Mouse (Mus musculus) testis, postnatal 14 days (tissue): Measurements from ENCODE around the gene Lmo2.
"Not testable (repeated sequence)": the region's sequence is repeated elsewhere in the genome, so short reads cannot be mapped to it uniquely, and the experiment has no call there.

Experiments
- DNase-seq: peaks from one replicate; pipeline ENCODE4 v3.0.0; 2021; ENCODE audit warnings: low spot score

The Lmo2 gene

DNA sequence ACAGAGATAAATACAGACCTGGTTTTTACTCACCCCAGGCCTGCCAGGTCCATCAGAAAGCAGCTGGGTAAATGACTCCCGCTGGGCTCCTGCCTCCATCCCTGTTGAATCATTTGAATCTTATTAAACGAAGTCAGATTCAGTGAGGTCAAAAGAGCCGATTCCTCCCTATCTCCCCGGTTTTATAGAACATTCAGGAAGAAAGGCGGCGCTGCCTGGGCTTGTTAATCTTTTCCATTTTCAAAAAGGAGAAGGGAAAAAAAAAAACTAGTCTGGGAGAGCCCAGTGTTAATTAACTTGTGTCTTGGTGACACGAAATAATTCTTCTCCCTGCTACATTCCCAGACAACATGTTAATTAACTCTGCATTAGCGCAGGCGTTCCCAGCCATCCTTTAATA, 19.9 kb downstream of the Lmo2 start:
- no peak for DNase-seq

- peak; percentile 36 for DNase-seq
Observed at GRCm38 (mm10) chr2:103982250-103982649, 24.5 kb downstream of the Lmo2 start.

DNA sequence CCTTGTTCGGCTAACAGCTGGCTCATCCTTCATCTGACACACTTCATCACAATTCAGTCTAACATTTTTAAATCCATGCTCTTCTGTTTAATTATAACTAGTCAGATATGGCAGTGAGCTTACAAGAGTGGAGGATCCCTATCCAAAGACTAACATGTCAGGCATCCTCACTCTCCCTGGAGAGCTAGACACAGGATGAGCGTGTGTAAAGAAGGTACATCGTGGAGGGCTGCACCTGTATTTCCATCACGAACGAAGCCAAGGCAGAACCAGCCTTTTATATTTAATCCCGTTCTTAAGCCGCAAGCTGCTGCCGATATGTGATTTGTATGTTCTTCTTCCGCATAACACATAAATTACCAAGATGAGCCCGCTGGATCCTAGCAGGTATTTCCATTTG, 25.4 kb downstream of the Lmo2 start:
- no peak for DNase-seq

DNA sequence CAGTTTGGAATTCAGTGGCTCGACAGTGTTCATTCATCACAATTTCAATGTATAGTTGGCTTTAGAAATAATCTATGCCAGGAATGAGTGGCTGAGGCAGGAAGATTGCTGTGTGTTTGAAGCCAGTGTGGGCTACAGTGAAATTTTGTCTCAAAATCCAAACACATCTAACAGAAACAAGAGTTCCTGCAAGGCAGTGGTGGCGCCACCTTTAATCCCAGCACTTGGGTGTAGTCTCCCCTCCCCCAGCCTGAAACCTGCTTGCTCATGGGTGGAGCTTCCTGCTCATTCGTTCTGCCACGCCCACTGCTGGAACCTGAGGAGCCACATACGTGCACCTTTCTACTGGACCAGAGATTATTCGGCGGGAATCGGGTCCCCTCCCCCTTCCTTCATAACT, 29.8 kb downstream of the Lmo2 start:
- DNase-seq = not testable (repeated sequence)

DNA sequence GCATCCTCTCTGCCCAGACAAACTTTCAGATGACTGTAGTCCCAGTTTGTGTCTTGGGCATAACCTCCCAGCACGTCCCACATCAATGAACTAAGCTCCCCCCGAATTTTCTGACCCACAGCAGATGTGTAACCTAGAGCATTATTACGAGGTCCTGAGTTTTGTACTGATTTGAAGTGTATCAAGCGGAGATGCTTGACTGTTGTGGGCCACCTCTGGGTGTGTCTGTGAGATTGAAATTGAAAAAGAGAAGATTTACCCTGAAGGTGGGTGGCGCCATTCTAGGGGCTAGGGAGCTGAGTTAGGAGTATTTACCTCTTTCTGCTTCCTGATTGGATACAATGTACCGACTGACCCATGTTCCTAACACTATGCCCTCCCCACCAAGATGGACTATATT, 31.9 kb downstream of the Lmo2 start:
- DNase-seq = no peak

GRCm38 (mm10) chr2:103991303-103991702, 33.5 kb downstream of the Lmo2 start:
- DNase-seq = no peak

- DNase-seq = no peak
Observed at GRCm38 (mm10) chr2:103992162-103992561, 34.4 kb downstream of the Lmo2 start.

GRCm38 (mm10) chr2:103992618-103993332, 35.0 kb downstream of the Lmo2 start:
- DNase-seq = no peak

- no peak for DNase-seq
Observed at GRCm38 (mm10) chr2:104001076-104001475, 43.3 kb downstream of the Lmo2 start.

DNA sequence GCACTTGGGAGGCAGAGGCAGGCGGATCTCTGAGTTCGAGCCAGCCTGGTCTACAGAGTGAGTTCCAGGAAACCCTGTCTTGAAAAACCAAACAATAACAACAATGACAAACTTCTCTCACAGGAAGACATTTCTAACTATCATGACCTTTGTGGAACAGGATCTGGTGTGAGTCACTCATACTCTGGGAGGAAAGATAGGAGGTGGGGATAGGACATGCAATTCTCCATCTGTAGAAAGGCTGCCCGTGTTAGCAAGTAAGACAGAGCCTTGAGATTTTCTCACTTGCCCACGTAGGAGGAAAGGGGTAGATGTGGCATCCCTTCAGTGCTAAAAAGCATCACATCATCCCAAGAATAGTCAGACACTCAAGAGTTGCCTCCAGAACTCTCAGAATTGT, 44.1 kb downstream of the Lmo2 start:
- DNase-seq = no peak

GRCm38 (mm10) chr2:104002711-104003413, 45.1 kb downstream of the Lmo2 start:
- peak; percentile 41 for DNase-seq

DNA sequence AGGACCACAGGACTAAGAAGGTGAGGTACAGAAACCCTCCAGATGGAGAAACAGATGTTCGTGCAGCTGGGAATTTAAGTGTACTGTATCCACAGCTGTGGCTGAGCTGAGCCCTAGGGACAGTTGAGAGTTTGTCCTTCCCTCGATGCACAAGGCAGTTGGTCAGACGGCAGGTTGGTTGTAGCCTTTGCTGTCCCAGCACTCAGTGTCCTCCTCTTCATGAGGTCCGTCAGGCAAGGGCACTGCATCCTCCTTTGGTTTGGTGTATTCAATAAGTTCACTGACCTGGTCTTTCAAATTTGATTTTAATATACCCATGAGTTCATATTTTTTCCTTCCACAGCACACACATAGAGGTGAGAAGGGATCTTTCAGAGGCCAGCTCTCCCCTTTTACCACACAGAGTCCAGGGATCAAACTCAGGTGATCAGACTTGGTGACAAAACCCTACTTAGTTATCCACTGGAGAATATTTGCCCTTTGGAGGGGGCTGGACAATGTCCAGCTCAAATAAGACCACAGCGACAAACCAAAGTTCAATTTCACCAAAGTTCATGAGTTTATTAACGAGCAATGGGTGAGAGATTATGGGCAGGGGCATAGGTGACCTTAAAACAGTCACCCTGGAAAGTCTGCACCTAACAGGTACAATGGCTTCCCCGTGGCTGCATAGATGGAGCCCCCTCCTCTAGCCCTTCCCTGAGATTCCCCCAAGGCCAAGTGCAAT, 50.2 kb downstream of the Lmo2 start:
- DNase-seq = no peak

DNA sequence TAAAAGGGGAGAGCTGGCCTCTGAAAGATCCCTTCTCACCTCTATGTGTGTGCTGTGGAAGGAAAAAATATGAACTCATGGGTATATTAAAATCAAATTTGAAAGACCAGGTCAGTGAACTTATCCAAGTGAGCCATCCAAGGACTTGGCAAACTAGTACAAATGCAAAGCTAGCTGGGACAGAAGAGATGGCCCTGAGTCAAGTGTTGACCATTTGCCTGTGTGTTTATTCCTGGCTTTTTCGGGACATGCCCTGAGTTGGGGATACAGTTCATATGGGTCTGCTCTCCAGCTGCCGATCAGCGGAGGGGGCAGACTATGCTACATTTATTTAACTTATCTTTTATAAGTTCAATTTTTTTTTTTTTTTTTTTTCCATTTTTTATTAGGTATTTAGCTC, 51.1 kb downstream of the Lmo2 start:
- not testable (repeated sequence) for DNase-seq

GRCm38 (mm10) chr2:104023096-104023495, 65.3 kb downstream of the Lmo2 start:
- no peak for DNase-seq

GRCm38 (mm10) chr2:104024656-104025055, 66.9 kb downstream of the Lmo2 start:
- DNase-seq = no peak

- peak; percentile 87 for DNase-seq
Observed at GRCm38 (mm10) chr2:104027458-104028138, 69.8 kb downstream of the Lmo2 start, which contains the start of gene Fbxo3. TSS of gene Fbxo3 (plus strand) at chr2:104027721.

GRCm38 (mm10) chr2:104028139-104028723, 70.4 kb downstream of the Lmo2 start, which contains the start of gene 4931422A03Rik:
TSS of gene 4931422A03Rik (minus strand) at chr2:104028361.
- DNase-seq = no peak

DNA sequence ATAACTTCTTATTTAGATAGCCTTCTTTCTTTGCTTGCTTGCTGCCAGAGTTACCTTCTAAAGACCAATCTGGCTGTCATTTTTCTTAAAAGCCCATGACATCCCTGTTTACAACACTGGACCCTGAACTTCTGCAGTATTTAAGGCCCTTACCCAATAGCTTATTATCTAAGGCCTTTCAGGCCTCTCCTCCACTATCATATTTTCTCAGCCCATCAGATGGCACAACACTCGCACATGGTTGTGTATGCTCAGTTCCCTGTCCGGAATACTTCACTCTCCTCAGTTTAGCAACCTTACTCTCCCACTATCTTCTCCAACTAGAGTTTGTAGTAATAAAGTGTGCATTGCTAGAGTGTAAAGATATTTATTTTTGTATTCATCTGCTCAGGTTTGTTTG, 71.3 kb downstream of the Lmo2 start:
- no peak for DNase-seq

GRCm38 (mm10) chr2:104030381-104030780, 72.6 kb downstream of the Lmo2 start:
- DNase-seq = no peak
